ENCODE assay signal across 8 mouse cellular contexts in the genomic region with DNA sequence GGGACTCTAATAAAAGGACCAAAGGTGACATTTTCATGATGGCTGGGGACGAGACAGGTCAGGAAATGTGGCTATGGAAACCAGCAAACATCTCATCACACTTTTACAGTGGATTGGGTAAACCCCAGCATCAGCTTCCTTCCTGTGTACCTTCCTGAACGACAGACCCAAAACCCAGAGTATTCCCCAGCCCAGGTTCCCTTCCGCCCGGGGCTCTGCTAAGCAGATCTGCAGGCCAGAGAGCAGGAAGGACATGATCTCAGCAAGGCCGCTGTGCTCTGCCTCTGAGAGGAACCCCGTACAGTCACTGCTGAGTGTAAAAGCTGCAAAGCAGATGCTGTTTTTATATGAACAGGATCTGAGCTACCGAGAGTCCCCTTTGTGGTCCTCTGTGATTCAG. TPM values are rescaled to one million over a fixed set of nuclear protein-coding genes. Genes with fewer than 3 reads are reported as not detected.
DNase-seq lines count a peak whose midpoint lies in the region.
"Had no signal": no experiment of that assay in that cellular context is flagged by ENCODE, and none has a peak within 500 bp of the region (broad histone marks: within the 10 kb centered on the region; RNA-seq: fewer than 3 reads in every experiment).

No protein-coding gene starts in this region.

- H3K9me3 ChIP-seq in megakaryocyte, embryonic 14.5 days: no peaks in the 10 kb centered on the region
- H3K9me3 ChIP-seq: embryonic facial prominence, embryonic 12.5 days had no signal

- H3K36me3 ChIP-seq in megakaryocyte, embryonic 14.5 days (replicated peaks; ENCODE audit: low read length): no peaks in the 10 kb centered on the region
- H3K36me3 ChIP-seq: embryonic facial prominence, embryonic 12.5 days had no signal

- peaks cover 11% of the 10 kb centered on the region for H3K4me1 ChIP-seq in megakaryocyte, embryonic 14.5 days

- peak; percentile 58 for DNase-seq in c-Kit-positive CD71-negative TER-119-negative erythroid progenitor cells, embryonic 14.5 days (ENCODE audit: low read depth)
- peak; percentile 64 to 82 for DNase-seq in heart, adult 9 months (ENCODE audit: low spot score in 2 of 2)
- DNase-seq in kidney, postnatal 36 days: peak; percentile 45 to 52
- no peak for DNase-seq in adipocyte (ENCODE audit: low spot score)
- DNase-seq in urinary bladder, adult 18-20 months (ENCODE audit: low spot score in 2 of 2): no peak
- no peak for DNase-seq in layer of hippocampus, postnatal 14 days (ENCODE audit: low spot score in 2 of 2)

- H3K27me3 ChIP-seq in megakaryocyte, embryonic 14.5 days (replicated peaks): peaks cover 4% of the 10 kb centered on the region
- H3K27me3 ChIP-seq: embryonic facial prominence, embryonic 12.5 days had no signal

- peak overlapping the region; percentile 4 for H3K4me3 ChIP-seq in megakaryocyte, embryonic 14.5 days (replicated peaks)
- H3K4me3 ChIP-seq: embryonic facial prominence, embryonic 12.5 days had no signal

RNA-seq across cellular contexts. Expression of a gene that starts 49.9 kb away (rescaled TPM):
- polyA plus RNA-seq in megakaryocyte, embryonic 14.5 days (2012; ENCODE audit: insufficient read depth, low replicate concordance): not detected in 2 replicates
- 1 to 10 TPM; 7.8 to 9.1 TPM for total RNA-seq in layer of hippocampus, postnatal 14 days (2021)

Comparison
In these comparisons a context has a peak if more than half of its experiments do, and no peak if none do; other contexts are left out.
1. DNase-seq: peak in c-Kit-positive CD71-negative TER-119-negative erythroid progenitor cells, embryonic 14.5 days (single experiment), heart, adult 9 months (2 of 2) and kidney, postnatal 36 days (2 of 2); none in adipocyte (single experiment), urinary bladder, adult 18-20 months (0 of 2) and layer of hippocampus, postnatal 14 days (0 of 2).